Mouse (Mus musculus): ENCODE measurements around the gene Slc2a10. TPM values are rescaled to one million over a fixed set of nuclear protein-coding genes. Genes with fewer than 3 reads are reported as not detected.
A peak's percentile ranks its signal among the peaks of the same experiment; 100 is the strongest.
"Not testable (repeated sequence)": the region's sequence is repeated elsewhere in the genome, so short reads cannot be mapped to it uniquely, and the experiment has no call there.

The Slc2a10 gene
- polyA plus RNA-seq, 1 experiment from 2014 or later, result 2.8 TPM

DNA sequence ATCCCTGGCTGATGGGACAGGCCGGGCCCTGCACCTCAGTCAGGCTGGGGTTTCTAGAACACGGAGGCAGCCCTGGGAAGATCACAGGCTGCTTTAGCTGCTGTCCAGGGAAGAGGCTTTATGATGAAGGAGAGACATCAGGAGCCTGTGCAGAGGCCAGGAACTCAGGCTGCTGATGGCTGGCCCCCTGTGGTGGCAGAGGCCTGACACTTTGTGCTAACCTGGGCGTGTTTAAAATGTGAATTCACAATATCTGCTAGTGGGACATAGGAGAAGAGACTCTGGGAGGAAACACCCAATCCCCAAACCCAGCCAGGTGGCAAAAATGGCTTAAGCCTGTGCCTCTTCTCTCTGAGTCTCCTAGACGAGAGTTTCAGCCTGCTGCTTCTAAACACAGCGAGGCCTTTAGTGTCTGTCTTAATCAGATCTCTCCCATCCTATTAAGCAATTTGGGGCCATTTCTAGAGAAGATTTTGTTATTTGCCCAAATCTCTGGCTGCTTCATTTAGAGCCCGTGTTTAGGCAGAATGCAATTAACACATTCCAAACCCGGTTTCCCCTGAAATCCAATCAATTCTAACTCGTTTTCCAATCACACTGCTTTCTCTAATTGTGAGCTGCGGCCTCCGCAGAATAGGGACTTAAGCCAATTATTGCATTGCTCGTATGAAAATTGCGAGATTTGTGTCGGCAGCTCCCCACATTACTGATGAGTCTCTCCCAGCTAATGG lies 39.5 kb downstream of the Slc2a10 start:
- Histone ChIP-seq H3K9ac (replicated peaks; ENCODE audit: low read length) (no peak overlapping the region), H3K27me3 (ENCODE audit: control insufficient read depth, insufficient read depth, low read length) (no peaks in the 10 kb centered on the region), H3K4me3 (ENCODE audit: low read depth, low read length) (no peak overlapping the region), H3K27ac (replicated peaks; ENCODE audit: low read depth, low read length) (no peak overlapping the region), H3K4me2 (ENCODE audit: low read depth, low read length) (no peak overlapping the region), H3K4me1 (ENCODE audit: control insufficient read depth, insufficient read depth, low read length) (no peaks in the 10 kb centered on the region; the same call in none of the 2 replicates), H3K36me3 (replicated peaks; ENCODE audit: control insufficient read depth, insufficient read depth, low read depth, low read length) (no peaks in the 10 kb centered on the region), H3K9me3 (replicated peaks; ENCODE audit: control insufficient read depth, low read length) (no peaks in the 10 kb centered on the region)
- WGBS, result 42% methylated on average over 13 of the region's 13 CpGs
- ATAC-seq (replicated peaks; ENCODE audit: insufficient number of reproducible peaks, low FRiP score, low TSS enrichment, low read depth) (no peak), DNase-seq (ENCODE audit: low spot score) (no peak)

DNA sequence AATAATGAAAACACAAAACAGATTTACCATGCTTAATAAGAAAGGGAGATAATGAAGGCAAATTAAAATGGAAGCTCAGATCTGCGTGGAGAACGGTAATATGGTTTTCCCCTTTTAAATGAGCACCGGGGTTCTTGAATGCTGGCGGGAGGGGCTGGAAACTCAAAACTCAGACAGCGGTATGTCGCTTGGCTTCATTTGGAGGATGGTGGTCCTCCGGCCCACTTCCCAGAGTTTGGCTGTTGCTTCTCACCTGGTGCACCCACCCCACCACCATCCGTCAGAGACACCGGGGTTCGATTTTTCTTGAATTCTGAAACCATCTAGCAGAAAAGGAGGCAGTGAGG lies 40.1 kb downstream of the Slc2a10 start:
- no peaks in the 10 kb centered on the region for H3K36me3 ChIP-seq (replicated peaks; ENCODE audit: control insufficient read depth, insufficient read depth, low read depth, low read length)
- H3K9ac ChIP-seq (replicated peaks; ENCODE audit: low read length), result no peak overlapping the region
- H3K27me3 ChIP-seq (ENCODE audit: control insufficient read depth, insufficient read depth, low read length), result no peaks in the 10 kb centered on the region
- H3K27ac ChIP-seq (replicated peaks; ENCODE audit: low read depth, low read length), result no peak overlapping the region
- no peaks in the 10 kb centered on the region for H3K9me3 ChIP-seq (replicated peaks; ENCODE audit: control insufficient read depth, low read length)
- 73% methylated on average over 10 of the region's 10 CpGs for WGBS
- DNase-seq (ENCODE audit: low spot score) (no peak), ATAC-seq (replicated peaks; ENCODE audit: insufficient number of reproducible peaks, low FRiP score, low TSS enrichment, low read depth) (no peak)
- no peak overlapping the region for H3K4me2 ChIP-seq (ENCODE audit: low read depth, low read length)
- H3K4me1 ChIP-seq (ENCODE audit: control insufficient read depth, insufficient read depth, low read length), result no peaks in the 10 kb centered on the region; the same call in none of the 2 replicates
- H3K4me3 ChIP-seq (ENCODE audit: low read depth, low read length), result no peak overlapping the region

DNA sequence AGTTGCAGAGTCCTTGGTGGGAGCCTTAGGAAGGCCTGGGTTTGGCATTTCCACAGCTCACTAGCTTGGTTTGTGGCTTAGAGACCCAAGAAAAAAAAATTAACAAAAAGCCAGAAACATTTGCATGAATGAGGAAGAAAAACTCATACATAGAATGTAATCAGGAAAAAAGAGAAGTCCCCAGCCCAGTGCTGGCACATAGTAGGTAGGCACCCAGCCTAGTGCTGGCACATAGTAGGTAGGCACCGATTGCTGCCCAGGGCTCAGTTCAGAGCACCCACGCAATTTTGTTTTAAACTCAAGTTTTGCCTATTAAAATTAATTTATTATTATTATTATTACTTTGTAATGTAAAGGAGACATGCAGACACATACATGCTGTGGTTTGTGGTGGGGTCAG lies 42.1 kb downstream of the Slc2a10 start:
- Histone ChIP-seq H3K9me3 (replicated peaks; ENCODE audit: control insufficient read depth, low read length) (no peaks in the 10 kb centered on the region), H3K27me3 (ENCODE audit: control insufficient read depth, insufficient read depth, low read length) (no peaks in the 10 kb centered on the region), H3K9ac (replicated peaks; ENCODE audit: low read length) (no peak overlapping the region), H3K27ac (replicated peaks; ENCODE audit: low read depth, low read length) (no peak overlapping the region), H3K4me3 (ENCODE audit: low read depth, low read length) (no peak overlapping the region), H3K4me2 (ENCODE audit: low read depth, low read length) (no peak overlapping the region), H3K36me3 (replicated peaks; ENCODE audit: control insufficient read depth, insufficient read depth, low read depth, low read length) (no peaks in the 10 kb centered on the region), H3K4me1 (ENCODE audit: control insufficient read depth, insufficient read depth, low read length) (no peaks in the 10 kb centered on the region; the same call in none of the 2 replicates)
- WGBS, result 89% methylated on average over 2 of the region's 2 CpGs
- ATAC-seq (replicated peaks; ENCODE audit: insufficient number of reproducible peaks, low FRiP score, low TSS enrichment, low read depth) (no peak), DNase-seq (ENCODE audit: low spot score) (no peak)

DNA sequence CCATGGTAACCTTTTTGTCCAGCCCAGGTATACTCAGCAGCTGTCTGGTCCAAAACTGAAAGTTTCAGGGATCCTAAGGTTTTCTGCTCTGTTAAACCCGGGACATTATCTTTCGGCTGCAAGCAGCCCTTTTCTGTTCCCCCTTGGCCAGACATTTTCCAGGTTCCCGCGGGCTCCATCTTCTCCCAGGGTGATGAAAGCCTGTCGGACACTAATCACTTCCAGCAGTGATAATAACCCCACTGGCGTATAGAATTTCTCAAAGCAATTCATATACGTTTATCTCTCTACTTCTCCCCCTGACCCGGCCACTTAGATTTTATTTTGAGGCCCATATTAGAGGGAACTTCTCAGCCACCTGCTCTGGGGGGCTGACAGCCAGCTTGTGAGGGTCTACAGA lies 42.8 kb downstream of the Slc2a10 start:
- Histone ChIP-seq H3K9ac (replicated peaks; ENCODE audit: low read length) (no peak overlapping the region; the same call in 1 of the 2 replicates), H3K36me3 (replicated peaks; ENCODE audit: control insufficient read depth, insufficient read depth, low read depth, low read length) (no peaks in the 10 kb centered on the region), H3K27ac (replicated peaks; ENCODE audit: low read depth, low read length) (no peak overlapping the region), H3K4me1 (ENCODE audit: control insufficient read depth, insufficient read depth, low read length) (no peaks in the 10 kb centered on the region; the same call in none of the 2 replicates), H3K4me3 (ENCODE audit: low read depth, low read length) (no peak overlapping the region), H3K27me3 (ENCODE audit: control insufficient read depth, insufficient read depth, low read length) (no peaks in the 10 kb centered on the region), H3K4me2 (ENCODE audit: low read depth, low read length) (no peak overlapping the region), H3K9me3 (replicated peaks; ENCODE audit: control insufficient read depth, low read length) (no peaks in the 10 kb centered on the region)
- WGBS, result 16% methylated on average over 8 of the region's 8 CpGs
- ATAC-seq (replicated peaks; ENCODE audit: insufficient number of reproducible peaks, low FRiP score, low TSS enrichment, low read depth) (no peak), DNase-seq (ENCODE audit: low spot score) (peak; percentile 66)

DNA sequence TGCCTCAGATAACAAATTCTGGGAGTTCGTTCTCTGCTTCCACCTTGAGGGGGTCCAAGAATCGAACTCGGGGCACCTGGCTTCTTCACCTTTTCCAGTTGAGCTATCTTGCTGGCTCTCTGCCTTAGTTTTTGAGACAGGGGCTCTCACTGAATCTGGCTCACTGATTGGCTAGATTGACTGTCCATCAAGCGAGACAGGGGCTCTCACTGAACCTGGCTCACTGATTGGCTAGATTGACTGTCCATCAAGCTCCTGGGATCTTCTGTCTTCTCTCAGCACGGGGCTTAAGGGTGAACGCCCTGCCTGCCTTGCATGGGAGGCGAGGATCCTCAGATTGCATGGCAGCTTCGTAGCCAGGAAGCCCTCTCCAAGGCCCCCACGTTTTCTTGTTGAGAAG lies 43.8 kb downstream of the Slc2a10 start:
- ATAC-seq (replicated peaks; ENCODE audit: insufficient number of reproducible peaks, low FRiP score, low TSS enrichment, low read depth) (no peak), DNase-seq (ENCODE audit: low spot score) (peak; percentile 87)
- 57% methylated on average over 9 of the region's 9 CpGs for WGBS
- Histone ChIP-seq H3K9me3 (replicated peaks; ENCODE audit: control insufficient read depth, low read length) (no peaks in the 10 kb centered on the region), H3K36me3 (replicated peaks; ENCODE audit: control insufficient read depth, insufficient read depth, low read depth, low read length) (no peaks in the 10 kb centered on the region), H3K4me1 (ENCODE audit: control insufficient read depth, insufficient read depth, low read length) (no peaks in the 10 kb centered on the region; the same call in none of the 2 replicates), H3K4me2 (ENCODE audit: low read depth, low read length) (no peak overlapping the region), H3K27me3 (ENCODE audit: control insufficient read depth, insufficient read depth, low read length) (no peaks in the 10 kb centered on the region), H3K27ac (replicated peaks; ENCODE audit: low read depth, low read length) (no peak overlapping the region), H3K4me3 (ENCODE audit: low read depth, low read length) (no peak overlapping the region), H3K9ac (replicated peaks; ENCODE audit: low read length) (no peak overlapping the region)

DNA sequence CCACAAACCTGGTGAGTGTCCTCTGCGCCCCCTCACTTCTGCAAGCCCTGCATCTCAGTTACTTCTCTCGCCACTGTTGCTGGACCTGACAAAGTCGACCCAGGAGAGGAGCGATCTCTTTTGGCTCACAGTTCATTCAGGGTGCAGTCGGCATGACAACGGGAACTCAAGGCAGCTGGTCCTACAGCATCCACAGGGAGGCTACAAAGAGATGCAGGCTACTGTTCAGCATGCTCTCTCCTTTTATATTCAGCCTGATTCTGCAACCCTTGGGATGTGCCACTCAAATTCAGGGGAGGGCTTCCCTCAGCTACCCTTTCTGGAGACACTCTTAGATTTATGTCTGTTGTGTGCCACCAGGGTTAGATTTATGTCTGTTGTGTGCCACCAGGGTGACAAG lies 45.0 kb downstream of the Slc2a10 start:
- Histone ChIP-seq H3K4me1 (ENCODE audit: control insufficient read depth, insufficient read depth, low read length) (no peaks in the 10 kb centered on the region; the same call in none of the 2 replicates), H3K9ac (replicated peaks; ENCODE audit: low read length) (no peak overlapping the region), H3K4me3 (ENCODE audit: low read depth, low read length) (no peak overlapping the region), H3K9me3 (replicated peaks; ENCODE audit: control insufficient read depth, low read length) (no peaks in the 10 kb centered on the region), H3K36me3 (replicated peaks; ENCODE audit: control insufficient read depth, insufficient read depth, low read depth, low read length) (no peaks in the 10 kb centered on the region), H3K27ac (replicated peaks; ENCODE audit: low read depth, low read length) (no peak overlapping the region), H3K27me3 (ENCODE audit: control insufficient read depth, insufficient read depth, low read length) (no peaks in the 10 kb centered on the region), H3K4me2 (ENCODE audit: low read depth, low read length) (no peak overlapping the region)
- no peak for ATAC-seq (replicated peaks; ENCODE audit: insufficient number of reproducible peaks, low FRiP score, low TSS enrichment, low read depth)
- no peak for DNase-seq (ENCODE audit: low spot score)
- 71% methylated on average over 6 of the region's 6 CpGs for WGBS

DNA sequence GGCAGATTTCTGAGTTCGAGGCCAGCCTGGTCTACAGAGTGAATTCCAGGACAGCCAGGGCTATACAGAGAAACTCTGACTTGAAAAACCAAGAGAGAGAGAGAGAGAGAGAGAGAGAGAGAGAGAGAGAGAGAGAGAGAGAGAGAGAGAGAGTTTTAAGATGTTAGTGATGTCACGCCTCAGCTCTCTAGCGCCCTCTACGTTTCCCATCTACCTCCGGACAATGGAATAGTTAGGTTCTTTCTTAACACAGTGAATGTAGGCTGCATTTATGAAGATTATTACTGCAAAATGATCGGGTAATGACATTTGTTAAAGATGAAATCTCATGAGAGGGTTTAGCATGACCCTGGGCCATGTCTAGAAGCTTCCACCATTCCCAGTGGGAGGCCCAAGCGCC lies 46.8 kb downstream of the Slc2a10 start:
- ATAC-seq (replicated peaks; ENCODE audit: insufficient number of reproducible peaks, low FRiP score, low TSS enrichment, low read depth); H3K27me3 ChIP-seq (ENCODE audit: control insufficient read depth, insufficient read depth, low read length); H3K4me3 ChIP-seq (ENCODE audit: low read depth, low read length); H3K9ac ChIP-seq (replicated peaks; ENCODE audit: low read length); H3K4me1 ChIP-seq (ENCODE audit: control insufficient read depth, insufficient read depth, low read length); H3K4me2 ChIP-seq (ENCODE audit: low read depth, low read length); H3K9me3 ChIP-seq (replicated peaks; ENCODE audit: control insufficient read depth, low read length); H3K36me3 ChIP-seq (replicated peaks; ENCODE audit: control insufficient read depth, insufficient read depth, low read depth, low read length); H3K27ac ChIP-seq (replicated peaks; ENCODE audit: low read depth, low read length); DNase-seq (ENCODE audit: low spot score): not testable (repeated sequence)
- WGBS, result 67% methylated on average over 7 of the region's 7 CpGs

DNA sequence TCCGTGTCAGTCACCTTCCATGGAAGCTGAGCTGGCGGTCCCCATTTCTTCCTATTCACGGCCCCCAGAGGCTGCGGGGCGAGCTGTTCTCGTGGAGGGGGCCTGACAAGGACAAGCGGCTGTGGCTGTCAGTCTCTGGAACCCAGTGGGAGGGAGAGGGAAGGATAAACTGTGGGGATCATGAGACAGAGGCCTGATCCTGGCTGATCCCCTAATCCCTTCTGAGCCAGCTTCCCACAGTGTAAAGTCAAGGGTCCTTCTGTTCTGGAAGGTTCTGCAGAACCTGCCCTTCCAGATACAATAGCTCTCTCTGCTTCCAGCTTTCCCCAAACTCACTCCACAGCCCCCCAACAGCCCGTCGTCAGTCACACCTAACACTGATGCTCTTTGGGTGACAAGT lies 50.5 kb downstream of the Slc2a10 start:
- ATAC-seq (replicated peaks; ENCODE audit: insufficient number of reproducible peaks, low FRiP score, low TSS enrichment, low read depth) (no peak), DNase-seq (ENCODE audit: low spot score) (no peak)
- Histone ChIP-seq H3K27ac (replicated peaks; ENCODE audit: low read depth, low read length) (no peak overlapping the region), H3K9ac (replicated peaks; ENCODE audit: low read length) (no peak overlapping the region), H3K4me3 (ENCODE audit: low read depth, low read length) (no peak overlapping the region), H3K36me3 (replicated peaks; ENCODE audit: control insufficient read depth, insufficient read depth, low read depth, low read length) (no peaks in the 10 kb centered on the region), H3K4me1 (ENCODE audit: control insufficient read depth, insufficient read depth, low read length) (no peaks in the 10 kb centered on the region), H3K9me3 (replicated peaks; ENCODE audit: control insufficient read depth, low read length) (no peaks in the 10 kb centered on the region), H3K4me2 (ENCODE audit: low read depth, low read length) (no peak overlapping the region), H3K27me3 (ENCODE audit: control insufficient read depth, insufficient read depth, low read length) (no peaks in the 10 kb centered on the region)
- 56% methylated on average over 9 of the region's 9 CpGs for WGBS

Measured in embryonic facial prominence, embryonic 11.5 days (tissue).